Mouse (Mus musculus): Measurements from ENCODE around the gene Gm21969.
A peak's percentile ranks its signal among the peaks of the same experiment; 100 is the strongest.

The Gm21969 gene

GRCm38 (mm10) chr4:139616276-139617000 is 13.5 kb downstream of the Gm21969 start:
- H3K4me1 ChIP-seq (replicated peaks; ENCODE audit: low read depth, low read length), result peaks cover 72% of the 10 kb centered on the region
- H3K9me3 ChIP-seq (ENCODE audit: low read length), result no peaks in the 10 kb centered on the region
- H3K36me3 ChIP-seq (ENCODE audit: insufficient read depth, low read length), result peaks cover 19% of the 10 kb centered on the region
- TF ChIP-seq NANOG (IDR thresholded peaks at IDR 0.05; ENCODE audit: borderline replicate concordance, low read length) (no peak), POU5F1 (IDR thresholded peaks at IDR 0.05; ENCODE audit: borderline replicate concordance, low read length) (no peak), CTCF (conservative IDR thresholded peaks at IDR 0.05; ENCODE audit: low read length) (no peak)
- no peaks in the 10 kb centered on the region for H3K27me3 ChIP-seq (ENCODE audit: insufficient read depth, low read length)
- H3K4me3 ChIP-seq (replicated peaks; ENCODE audit: low read length), result peak overlapping the region; percentile 82

- H3K9me3 ChIP-seq (ENCODE audit: low read length), result no peaks in the 10 kb centered on the region
- no peak for TF ChIP-seq POU5F1 (IDR thresholded peaks at IDR 0.05; ENCODE audit: borderline replicate concordance, low read length)
- no peak for TF ChIP-seq CTCF (conservative IDR thresholded peaks at IDR 0.05; ENCODE audit: low read length)
- TF ChIP-seq NANOG (IDR thresholded peaks at IDR 0.05; ENCODE audit: borderline replicate concordance, low read length), result no peak
- H3K4me3 ChIP-seq (replicated peaks; ENCODE audit: low read length), result peak overlapping the region; percentile 82
- H3K27me3 ChIP-seq (ENCODE audit: insufficient read depth, low read length), result no peaks in the 10 kb centered on the region
- H3K4me1 ChIP-seq (replicated peaks; ENCODE audit: low read depth, low read length), result peaks cover 76% of the 10 kb centered on the region
- peaks cover 19% of the 10 kb centered on the region for H3K36me3 ChIP-seq (ENCODE audit: insufficient read depth, low read length)
Measured at GRCm38 (mm10) chr4:139617001-139617364, 14.0 kb downstream of the Gm21969 start.

- H3K4me3 ChIP-seq (replicated peaks; ENCODE audit: low read length), result no peak overlapping the region
Measured at GRCm38 (mm10) chr4:139619765-139620164, 16.8 kb downstream of the Gm21969 start.

GRCm38 (mm10) chr4:139622373-139623282 is 19.6 kb downstream of the Gm21969 start, which contains the start of gene Aldh4a1:
Gene Aldh4a1 (plus strand): TSS chr4:139622866.
- TF ChIP-seq CTCF (conservative IDR thresholded peaks at IDR 0.05; ENCODE audit: low read length) (no peak), NANOG (IDR thresholded peaks at IDR 0.05; ENCODE audit: borderline replicate concordance, low read length) (no peak), POU5F1 (IDR thresholded peaks at IDR 0.05; ENCODE audit: borderline replicate concordance, low read length) (no peak)
- peak within 1 kb of the TSS; percentile 95 for H3K4me3 ChIP-seq (replicated peaks; ENCODE audit: low read length)
- H3K27me3 ChIP-seq (ENCODE audit: insufficient read depth, low read length), result no peaks in the 10 kb centered on the region
- peaks cover 81% of the 10 kb centered on the region for H3K4me1 ChIP-seq (replicated peaks; ENCODE audit: low read depth, low read length)
- H3K9me3 ChIP-seq (ENCODE audit: low read length), result no peaks in the 10 kb centered on the region
- peaks cover 14% of the 10 kb centered on the region; the same call in 1 of the 2 replicates for H3K36me3 ChIP-seq (ENCODE audit: insufficient read depth, low read length)

More at GRCm38 (mm10) chr4:139619765-139620164, 16.8 kb downstream of the Gm21969 start:
- no peaks in the 10 kb centered on the region for H3K9me3 ChIP-seq (ENCODE audit: low read length)
- TF ChIP-seq POU5F1 (IDR thresholded peaks at IDR 0.05; ENCODE audit: borderline replicate concordance, low read length) (no peak), NANOG (IDR thresholded peaks at IDR 0.05; ENCODE audit: borderline replicate concordance, low read length) (no peak), CTCF (conservative IDR thresholded peaks at IDR 0.05; ENCODE audit: low read length) (no peak)
- H3K36me3 ChIP-seq (ENCODE audit: insufficient read depth, low read length), result no peaks in the 10 kb centered on the region
- H3K4me1 ChIP-seq (replicated peaks; ENCODE audit: low read depth, low read length), result peaks cover 85% of the 10 kb centered on the region
- no peaks in the 10 kb centered on the region for H3K27me3 ChIP-seq (ENCODE audit: insufficient read depth, low read length)

GRCm38 (mm10) chr4:139623434-139624115 is 20.6 kb downstream of the Gm21969 start:
- peaks cover 79% of the 10 kb centered on the region for H3K4me1 ChIP-seq (replicated peaks; ENCODE audit: low read depth, low read length)
- TF ChIP-seq NANOG (IDR thresholded peaks at IDR 0.05; ENCODE audit: borderline replicate concordance, low read length), result no peak
- TF ChIP-seq CTCF (conservative IDR thresholded peaks at IDR 0.05; ENCODE audit: low read length), result no peak
- no peak for TF ChIP-seq POU5F1 (IDR thresholded peaks at IDR 0.05; ENCODE audit: borderline replicate concordance, low read length)
- H3K9me3 ChIP-seq (ENCODE audit: low read length), result no peaks in the 10 kb centered on the region

GRCm38 (mm10) chr4:139624116-139624489 is 21.1 kb downstream of the Gm21969 start:
- Histone ChIP-seq H3K9me3 (ENCODE audit: low read length) (no peaks in the 10 kb centered on the region), H3K4me1 (replicated peaks; ENCODE audit: low read depth, low read length) (peaks cover 77% of the 10 kb centered on the region), H3K4me3 (replicated peaks; ENCODE audit: low read length) (peak overlapping the region; percentile 95), H3K27me3 (ENCODE audit: insufficient read depth, low read length) (no peaks in the 10 kb centered on the region), H3K36me3 (ENCODE audit: insufficient read depth, low read length) (peaks cover 22% of the 10 kb centered on the region)
- TF ChIP-seq NANOG (IDR thresholded peaks at IDR 0.05; ENCODE audit: borderline replicate concordance, low read length), result no peak
- TF ChIP-seq CTCF (conservative IDR thresholded peaks at IDR 0.05; ENCODE audit: low read length), result no peak
- no peak for TF ChIP-seq POU5F1 (IDR thresholded peaks at IDR 0.05; ENCODE audit: borderline replicate concordance, low read length)

More at GRCm38 (mm10) chr4:139623434-139624115, 20.6 kb downstream of the Gm21969 start:
- Histone ChIP-seq H3K36me3 (ENCODE audit: insufficient read depth, low read length) (peaks cover 22% of the 10 kb centered on the region), H3K27me3 (ENCODE audit: insufficient read depth, low read length) (no peaks in the 10 kb centered on the region), H3K4me3 (replicated peaks; ENCODE audit: low read length) (peak overlapping the region; percentile 95)

- TF ChIP-seq CTCF (conservative IDR thresholded peaks at IDR 0.05; ENCODE audit: low read length), result no peak
- no peak for TF ChIP-seq POU5F1 (IDR thresholded peaks at IDR 0.05; ENCODE audit: borderline replicate concordance, low read length)
- TF ChIP-seq NANOG (IDR thresholded peaks at IDR 0.05; ENCODE audit: borderline replicate concordance, low read length), result no peak
- no peaks in the 10 kb centered on the region for H3K27me3 ChIP-seq (ENCODE audit: insufficient read depth, low read length)
Measured at GRCm38 (mm10) chr4:139624706-139625105, 21.7 kb downstream of the Gm21969 start.

More at GRCm38 (mm10) chr4:139624706-139625105, 21.7 kb downstream of the Gm21969 start:
- peaks cover 77% of the 10 kb centered on the region for H3K4me1 ChIP-seq (replicated peaks; ENCODE audit: low read depth, low read length)
- peak overlapping the region; percentile 95 for H3K4me3 ChIP-seq (replicated peaks; ENCODE audit: low read length)
- no peaks in the 10 kb centered on the region for H3K9me3 ChIP-seq (ENCODE audit: low read length)
- peaks cover 22% of the 10 kb centered on the region for H3K36me3 ChIP-seq (ENCODE audit: insufficient read depth, low read length)

Data from E14TG2a.4 (cell line).